Mouse (Mus musculus): Measurements from ENCODE around the gene Tbc1d22a. TPM values are rescaled to one million over a fixed set of nuclear protein-coding genes. Genes with fewer than 3 reads are reported as not detected.
"Not testable (repeated sequence)": the region's sequence is repeated elsewhere in the genome, so short reads cannot be mapped to it uniquely, and the experiment has no call there.

Tbc1d22a gene
- 10 to 100 TPM; 25.7 to 26.0 TPM for total RNA-seq (2021)
- long read RNA-seq, experiment 1, transcript Tbc1d22a-201 (13 exons, 3,229 nt): major isoform, 26 of 33 reads
- long read RNA-seq, experiment 1, partial matches to known transcripts: 6 of 33 reads
- long read RNA-seq, experiment 1, other reads (novel, unspliced or antisense): 1 of 33 reads
- long read RNA-seq, experiment 2, transcript Tbc1d22a-201 (13 exons, 3,229 nt): major isoform, 19 of 22 reads
- long read RNA-seq, experiment 2, partial matches to known transcripts: 0 of 22 reads
- long read RNA-seq, experiment 2, other reads (novel, unspliced or antisense): 3 of 22 reads

DNA sequence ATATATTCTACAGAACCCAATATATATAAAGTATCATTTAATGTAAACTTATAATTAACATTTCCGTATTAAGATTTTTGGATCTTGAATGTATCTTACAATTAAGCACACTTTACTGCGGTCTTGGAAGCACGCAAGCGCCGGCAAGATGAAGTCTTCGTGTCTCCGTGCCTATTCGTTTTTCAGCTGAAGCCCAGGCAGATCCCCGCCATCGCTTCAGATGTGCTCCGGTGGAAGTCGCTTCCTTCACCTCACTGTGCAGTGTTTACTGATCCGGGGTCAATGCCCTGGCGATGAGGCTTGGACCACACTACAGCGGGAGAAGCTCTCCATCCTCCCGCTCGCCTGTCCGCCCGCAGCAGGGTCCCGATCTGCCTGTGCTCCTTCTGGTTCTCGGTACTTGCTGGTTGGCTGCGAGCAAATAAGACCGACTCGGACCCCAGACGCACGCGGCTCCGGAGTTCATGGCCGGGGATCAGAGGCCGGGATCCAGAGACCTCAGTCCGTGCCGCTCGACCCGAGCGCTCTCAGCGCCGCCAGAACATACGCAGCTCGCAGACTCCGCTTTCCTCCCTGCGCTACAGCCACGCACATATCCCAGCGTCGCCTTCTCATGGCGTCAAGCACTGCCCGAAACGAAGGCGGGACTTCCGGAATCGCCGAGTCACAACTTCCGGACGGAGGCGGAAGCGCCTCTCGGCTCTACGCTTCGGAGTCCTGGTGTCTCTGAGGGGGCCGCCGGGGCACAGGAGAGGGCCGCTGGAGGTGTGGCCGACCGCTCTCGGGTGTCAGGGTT is at the start of gene Tbc1d22a:
Tbc1d22a (plus strand) TSS at position 707 of the 796 bp plus-strand sequence.
- DNase-seq: peak; percentile 94 to 97

DNA sequence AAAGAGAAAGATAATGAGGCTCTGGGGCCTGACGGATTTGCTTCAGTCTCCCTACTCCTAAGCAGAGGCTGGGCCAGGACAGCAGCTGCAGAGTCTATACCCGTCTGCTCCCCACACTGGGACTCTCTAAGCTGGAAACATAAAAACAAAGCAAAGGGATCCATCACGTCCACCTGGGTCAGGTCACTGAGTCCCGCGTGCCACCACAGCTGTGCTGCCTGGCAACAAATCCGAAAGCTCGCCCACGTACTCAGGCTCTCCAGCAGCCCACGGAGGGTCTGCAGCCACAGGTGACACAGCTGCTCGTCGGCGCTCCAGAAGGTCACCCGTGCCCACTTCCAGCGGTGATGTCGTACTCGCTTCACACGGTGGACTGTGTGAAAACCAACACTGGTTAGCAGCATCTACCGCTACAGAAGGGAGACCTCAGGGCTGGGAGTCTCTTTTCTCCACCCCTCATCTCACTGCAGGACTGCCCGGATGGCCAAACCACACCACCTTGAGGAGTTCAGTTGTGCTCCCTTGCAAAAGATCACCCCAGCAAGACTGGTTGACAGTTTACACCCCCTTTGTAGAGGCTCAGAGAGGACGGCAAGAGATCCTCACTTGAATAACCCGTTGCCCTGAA is 49.4 kb upstream of the Tbc1d22a start:
- DNase-seq: no peak

DNA sequence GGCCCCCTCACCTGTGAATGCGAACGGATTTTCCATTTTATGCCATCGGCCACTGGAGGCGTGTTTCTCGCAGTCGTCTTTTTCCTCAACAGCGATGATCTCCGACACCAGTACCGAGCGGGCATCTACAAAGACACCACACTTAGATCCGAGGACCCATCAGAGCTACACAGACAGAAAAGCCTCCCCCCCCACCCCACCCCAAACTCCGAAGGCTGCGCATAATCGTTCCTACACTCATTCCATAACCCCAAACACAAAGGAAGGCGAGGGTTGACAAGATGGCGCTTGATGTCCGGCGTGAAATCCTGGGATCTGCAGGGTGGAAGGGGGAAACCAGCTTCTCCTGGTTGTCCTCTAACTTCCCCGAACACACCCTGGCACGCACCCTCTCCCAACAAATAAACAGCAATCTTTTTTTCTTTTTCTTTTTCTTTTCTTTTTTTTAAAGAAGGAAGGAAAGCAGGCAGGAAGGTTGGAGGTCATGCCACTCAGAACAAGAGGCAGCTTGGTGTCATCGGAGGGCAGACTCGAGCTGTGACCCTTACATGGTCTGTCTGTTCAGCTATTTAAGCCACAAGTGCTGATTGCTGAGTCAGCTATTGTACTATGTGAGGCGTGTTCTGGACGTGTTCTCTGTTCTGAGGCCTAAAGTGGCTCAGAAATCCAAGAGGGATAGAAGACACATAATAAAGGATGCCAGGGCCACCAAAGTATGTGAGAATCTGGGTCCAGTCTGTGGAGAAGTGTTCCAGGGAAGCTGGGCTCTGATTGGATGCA is 48.3 kb upstream of the Tbc1d22a start:
- no peak for DNase-seq

DNA sequence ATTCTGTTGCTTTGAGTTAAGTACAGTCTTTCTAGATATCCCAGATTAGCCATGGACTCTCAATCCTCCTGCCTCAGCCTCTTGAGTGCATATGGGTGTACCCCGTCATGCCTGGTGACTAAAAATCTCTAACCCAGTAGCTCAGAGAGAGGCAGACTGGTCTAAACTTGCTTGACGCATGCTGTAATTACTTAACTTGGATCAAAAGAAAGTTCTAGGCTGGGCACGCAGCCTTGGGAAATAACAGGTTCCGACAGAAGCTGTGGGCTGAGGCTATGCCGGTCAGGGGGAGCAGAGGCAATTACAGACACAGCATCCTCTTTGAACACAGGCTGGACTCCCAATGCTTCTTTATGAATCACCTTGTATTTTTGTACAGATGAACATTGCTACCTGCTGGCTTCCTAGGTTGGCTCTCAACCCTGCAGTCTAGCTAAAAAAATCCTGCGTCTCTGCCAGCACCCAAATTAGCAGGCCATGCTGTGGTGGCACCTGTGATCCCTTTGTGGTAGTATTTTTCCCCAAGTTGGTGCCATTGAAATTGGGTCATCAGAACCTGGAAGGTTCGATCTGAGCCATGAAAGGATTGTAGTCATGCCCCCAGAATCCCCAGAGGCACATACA is 47.1 kb upstream of the Tbc1d22a start:
- DNase-seq: no peak

DNA sequence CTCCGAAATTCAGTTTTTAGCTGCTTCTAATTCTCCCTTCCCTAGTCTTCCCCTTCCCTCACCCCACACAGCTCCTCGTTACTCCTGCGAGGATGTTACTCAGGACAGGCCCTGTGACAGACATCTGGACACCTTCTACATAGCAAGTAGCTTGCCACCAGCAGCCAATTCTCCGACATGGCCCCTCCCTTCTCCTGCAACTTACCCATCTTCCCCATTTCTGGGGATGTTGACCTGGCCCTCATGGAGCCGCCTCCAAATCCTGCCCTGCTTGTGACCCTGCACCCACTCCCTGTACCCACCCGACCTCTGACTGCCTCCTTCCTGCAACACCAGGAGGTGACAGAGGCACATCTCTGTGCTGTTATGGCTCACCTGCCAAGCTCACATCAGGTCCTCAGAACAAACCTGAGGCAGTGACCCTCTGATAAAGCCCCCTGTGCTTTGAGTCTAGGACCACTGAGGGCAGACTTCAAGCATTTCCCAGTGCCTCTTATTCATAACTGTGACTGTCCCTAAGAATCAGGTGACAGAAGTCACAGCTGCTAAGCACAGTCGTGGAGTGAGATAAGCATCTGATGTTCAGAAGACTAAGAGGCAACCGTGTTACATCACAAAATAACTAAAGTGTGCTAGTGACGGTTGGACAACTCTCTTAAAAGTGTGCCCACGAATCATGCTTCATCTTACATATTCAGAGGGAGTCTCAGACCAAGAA is 46.3 kb upstream of the Tbc1d22a start:
- DNase-seq: no peak

DNA sequence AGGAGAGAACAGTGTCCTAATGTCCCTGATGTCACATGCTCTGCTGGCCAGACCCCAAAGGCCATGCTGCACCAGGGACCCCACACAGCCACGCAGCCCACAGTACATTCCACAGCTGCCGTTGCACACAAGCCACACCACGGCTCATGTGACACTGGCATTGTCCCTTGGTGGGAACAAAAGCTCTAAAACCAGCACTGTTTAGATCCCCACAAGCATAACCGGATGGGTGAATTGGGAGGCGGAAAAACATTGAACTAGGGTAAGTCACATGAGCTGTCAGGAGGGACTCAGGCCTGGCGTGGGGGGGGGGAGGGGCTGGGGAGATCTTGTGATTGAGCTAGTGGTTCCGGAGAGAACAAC is 45.8 kb upstream of the Tbc1d22a start:
- DNase-seq: peak; percentile 51 to 62

DNA sequence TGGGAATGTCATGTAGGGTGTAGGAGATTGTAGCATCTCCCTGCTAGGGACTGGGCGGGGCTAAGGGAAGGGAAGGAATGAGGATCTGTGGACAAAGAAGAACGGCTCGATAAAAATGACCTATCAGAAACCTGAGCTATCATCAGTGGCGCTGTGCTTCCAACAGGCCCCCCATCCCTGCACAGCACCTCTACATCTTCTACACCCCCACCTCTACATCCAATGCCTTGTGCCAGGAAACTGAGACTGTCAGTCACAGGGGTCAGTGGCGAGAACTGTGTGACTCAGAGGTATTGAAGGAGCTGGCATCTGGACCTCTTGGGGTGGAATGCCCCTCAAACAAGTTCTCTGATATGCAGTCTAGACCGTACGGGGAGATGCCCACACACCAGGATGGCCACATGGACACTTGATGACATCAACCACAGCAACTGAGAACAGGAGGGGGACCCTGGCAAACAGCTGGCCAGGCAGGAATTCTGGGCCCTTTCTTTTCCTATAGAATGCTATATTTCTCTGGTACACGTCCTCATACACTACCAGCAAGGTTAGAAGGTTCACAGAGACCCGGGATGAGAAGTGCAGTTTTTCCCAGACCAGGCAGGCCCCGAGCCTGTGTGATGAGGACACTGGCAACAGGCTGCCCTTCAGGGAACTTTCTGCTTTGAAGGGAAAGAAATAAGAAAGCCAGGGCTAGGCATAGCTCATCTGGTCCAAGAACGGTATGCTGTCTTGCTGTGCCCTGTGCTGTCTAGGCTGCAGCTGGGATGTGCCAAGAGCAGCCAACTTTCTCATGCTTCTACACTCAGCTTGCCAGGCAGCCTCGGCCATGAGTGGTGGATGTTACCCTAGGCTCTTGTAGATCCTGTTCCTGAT is 45.1 kb upstream of the Tbc1d22a start:
- DNase-seq: no peak

DNA sequence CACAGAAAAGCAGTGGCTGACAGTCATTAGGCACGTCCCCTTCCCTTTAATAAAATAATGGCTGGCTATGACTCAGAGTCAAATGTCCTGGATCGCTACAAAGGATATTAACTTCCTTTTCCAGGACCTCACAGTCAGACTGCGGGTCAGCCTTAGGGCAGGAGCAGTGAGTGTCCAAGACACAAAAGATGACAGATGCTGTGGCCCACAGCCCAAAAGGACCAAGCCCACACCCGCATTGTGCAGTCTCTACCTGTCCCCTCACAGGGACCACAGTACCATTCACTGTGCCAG is 44.5 kb upstream of the Tbc1d22a start:
- peak; percentile 55 to 69 for DNase-seq

DNA sequence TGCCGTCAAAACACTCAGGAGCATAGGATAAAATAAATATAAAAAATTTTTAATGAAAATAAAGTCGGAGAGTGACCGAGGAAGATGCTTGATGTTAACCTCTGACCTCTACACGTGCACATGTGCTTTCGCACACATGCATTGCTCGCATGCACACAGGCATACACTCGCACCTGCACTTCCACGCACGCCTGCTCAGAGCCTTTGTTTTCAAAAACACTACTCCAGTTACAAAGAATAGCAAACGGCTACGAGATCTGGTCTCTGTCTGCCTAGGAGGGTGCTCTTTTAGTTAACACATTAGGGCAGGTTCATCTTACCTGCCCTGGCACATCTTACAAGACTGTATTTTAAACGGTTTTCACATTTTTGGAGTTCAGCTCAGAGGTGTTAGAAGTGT is 42.9 kb upstream of the Tbc1d22a start:
- DNase-seq: no peak

DNA sequence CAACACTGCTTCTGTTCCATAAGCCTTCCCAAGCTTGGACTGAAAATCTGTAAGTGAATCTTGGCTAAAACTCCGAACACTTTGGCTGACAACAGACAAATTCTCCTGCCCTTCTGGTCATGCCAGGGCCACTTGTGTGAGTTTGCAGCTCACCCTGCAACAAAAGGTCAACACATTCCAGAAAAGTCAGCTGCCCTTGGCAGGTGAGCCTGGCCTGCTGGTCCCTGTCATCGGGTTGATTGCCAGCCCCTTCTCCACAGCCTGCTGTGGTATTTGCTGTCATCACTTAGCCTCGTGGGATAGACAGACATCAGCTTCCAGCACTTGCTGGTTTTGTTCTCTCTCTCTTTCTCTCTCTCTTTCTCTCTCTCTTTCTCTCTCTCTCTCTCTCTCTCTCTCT is 42.1 kb upstream of the Tbc1d22a start:
- peak; percentile 80 to 87 for DNase-seq

DNA sequence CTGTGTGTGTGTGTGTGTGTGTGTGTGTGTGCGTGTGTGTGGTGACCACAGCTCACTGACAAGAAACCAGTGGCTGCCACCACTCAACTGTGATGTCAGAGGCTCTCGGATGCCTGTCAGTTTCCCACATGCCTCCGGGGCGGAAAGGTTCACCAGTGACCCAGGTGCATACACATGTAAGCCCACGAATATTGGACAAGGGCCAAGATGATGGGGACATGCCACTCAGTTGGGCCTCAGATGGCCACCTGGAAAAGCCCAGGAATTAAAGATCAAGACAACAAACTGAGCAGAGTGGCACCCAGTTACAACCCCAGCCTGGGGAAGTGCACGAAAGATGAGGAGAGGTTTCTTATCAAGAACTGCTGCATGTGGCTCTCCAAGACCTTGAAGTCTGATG is 41.7 kb upstream of the Tbc1d22a start:
- peak in 1 of 2 experiments; percentile 58 for DNase-seq

DNA sequence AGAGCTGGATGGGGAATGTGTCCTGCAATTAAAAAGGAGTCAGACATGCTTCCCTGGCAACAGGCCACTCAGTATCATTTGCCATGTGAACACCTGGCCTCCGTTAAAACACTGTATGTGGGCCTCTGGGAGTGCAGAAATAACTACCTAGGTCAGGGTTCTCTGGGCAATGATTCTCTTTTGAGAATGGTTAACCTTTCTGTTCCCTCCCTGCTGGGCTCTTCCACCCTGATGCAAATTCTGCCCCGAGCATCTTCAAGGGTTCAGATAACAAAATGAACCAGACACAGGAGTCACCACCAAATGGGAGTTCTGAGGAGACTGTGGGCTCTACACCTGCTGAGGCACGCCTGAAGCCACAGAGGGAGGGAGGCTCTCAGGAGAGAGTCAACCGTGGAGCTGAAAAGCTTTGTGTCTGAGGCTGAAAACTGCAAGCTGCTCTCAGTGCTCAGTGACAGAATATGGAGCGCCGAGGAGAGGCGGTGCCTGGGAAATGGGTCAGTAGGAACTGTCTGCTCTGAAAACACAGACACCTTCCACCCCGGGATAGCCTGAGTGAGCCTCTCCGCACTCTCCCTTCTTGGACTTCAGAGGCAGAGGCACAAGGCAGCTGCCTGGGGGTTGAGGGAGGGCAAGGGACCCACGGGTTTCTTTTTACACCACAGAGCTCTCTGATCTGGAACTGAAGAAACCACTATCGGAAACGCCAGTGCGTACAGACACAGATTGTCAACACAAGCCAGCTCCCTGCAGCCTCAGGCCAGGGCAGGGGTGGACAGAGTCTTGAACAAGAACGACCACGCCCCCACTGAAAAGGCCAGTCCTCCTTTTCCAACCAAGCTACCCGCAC is 40.9 kb upstream of the Tbc1d22a start:
- peak; percentile 56 to 62 for DNase-seq

DNA sequence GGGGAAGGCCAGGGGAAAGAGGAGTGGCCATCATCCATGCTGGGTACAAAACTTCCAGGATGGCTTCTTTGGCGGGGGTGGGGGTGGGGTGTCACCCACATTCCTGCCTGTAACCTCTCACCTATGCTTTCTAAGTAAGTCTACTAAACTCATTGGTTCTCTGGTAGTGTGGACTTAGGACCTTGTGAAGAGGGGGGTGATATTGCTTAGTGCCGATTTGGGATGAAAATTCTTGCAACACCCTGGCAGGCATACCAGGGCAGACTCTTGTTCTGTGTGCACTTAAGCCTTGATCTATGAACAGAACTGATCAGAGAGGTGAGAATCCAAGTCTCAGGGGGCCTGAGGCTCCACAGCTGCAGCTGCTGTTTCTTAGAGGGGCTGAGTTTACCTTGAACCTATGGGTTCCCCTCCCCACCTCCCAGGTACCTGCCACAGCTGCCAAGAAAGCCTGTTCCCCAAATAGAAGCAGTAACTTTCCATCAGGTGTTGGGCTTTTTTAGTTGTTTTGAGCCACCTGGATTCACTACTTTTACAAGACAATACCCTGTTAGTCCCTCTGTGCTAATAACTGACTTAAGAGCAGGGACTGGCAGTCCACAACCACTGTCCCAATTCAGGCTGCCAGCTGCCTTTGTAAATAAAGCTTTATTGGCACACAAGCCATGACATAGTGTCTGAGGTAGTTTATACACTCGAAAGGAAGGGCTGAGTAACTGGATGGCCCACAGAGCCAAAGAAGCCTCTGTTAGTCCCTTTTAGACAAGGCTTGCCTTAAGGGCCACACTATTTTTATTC is 38.8 kb upstream of the Tbc1d22a start:
- DNase-seq: no peak

DNA sequence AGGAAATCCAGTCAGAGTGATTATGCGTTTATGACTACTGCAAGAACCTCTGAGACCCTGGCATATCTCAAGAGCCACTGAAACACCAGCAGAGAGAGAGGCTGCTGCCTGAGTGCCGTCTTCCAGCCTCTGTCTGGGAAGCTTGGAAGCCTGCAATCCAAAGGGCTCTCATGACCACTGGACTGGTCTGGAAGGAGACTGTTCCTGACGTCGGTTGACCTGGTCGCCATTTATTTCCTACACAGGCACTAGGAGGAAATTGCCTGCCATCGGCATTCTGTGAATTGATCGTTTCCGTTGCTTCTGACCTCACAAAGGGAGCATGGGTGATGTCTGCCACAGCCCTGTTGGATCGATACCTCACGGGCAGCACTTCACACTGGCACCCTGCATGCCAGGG is 38.1 kb upstream of the Tbc1d22a start:
- DNase-seq: no peak

DNA sequence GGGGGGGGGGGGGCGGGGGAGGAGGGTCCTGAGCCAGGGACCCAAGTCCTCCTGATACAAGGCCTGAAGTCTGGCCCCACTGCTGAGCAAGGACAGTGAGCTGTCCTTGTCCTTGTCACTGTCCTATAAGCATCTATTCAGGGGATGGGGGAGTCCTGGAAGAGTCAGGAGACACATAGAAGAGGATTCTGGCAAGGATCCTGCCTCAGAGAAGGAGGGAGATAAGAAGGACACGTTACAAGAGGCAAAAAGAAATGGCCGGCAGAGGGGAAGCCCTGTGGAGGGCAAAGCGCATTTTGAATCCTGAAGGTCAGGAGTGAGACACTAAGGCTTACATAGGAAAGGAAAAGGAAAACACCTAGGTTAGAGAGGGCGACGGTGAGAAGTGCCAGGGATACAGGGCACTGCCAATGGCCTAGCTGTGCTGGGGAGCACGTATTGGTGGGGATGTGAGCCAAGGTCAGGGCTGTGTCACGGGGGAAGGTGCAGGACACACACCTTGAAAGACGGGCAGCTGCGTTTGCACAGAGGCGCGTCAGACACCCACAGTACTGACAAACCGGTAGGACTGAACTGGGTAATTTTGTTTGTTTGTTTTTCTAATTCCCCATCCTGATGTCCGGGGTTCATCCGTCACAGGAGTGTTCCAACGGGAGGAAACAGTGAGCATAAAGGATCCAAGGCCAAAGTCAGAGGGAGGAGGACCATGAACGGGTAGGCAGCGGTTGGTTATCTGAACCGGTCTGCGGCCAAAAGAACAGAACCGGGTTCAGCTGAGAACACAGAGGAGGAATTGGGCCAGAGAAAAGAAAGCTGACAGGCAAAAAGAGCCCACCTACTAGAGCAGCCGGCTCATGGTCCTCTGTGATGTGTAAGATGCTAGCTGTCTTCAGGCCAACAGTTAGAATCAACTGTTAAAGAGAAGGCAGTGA is 37.2 kb upstream of the Tbc1d22a start:
- peak; percentile 47 to 60 for DNase-seq

DNA sequence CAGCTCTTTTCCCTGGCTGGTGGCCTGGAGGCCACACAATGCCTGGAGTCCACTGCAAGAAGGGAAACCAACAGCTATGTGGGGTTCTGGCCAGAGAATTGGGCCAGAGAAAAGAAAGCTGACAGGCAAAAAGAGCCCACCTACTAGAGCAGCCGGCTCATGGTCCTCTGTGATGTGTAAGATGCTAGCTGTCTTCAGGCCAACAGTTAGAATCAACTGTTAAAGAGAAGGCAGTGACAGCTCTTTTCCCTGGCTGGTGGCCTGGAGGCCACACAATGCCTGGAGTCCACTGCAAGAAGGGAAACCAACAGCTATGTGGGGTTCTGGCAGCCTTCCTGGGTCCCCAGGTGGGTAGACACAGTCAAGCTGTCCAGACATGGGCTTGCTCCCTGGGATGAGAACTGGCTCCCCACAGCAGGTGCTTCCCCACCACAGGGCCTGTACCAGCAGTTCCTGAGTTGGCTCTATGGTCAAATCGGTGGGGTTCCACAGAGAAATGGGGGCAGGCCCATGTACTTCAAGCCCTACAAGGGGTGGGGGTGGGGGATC is 36.5 kb upstream of the Tbc1d22a start:
- not testable (repeated sequence) for DNase-seq

DNA sequence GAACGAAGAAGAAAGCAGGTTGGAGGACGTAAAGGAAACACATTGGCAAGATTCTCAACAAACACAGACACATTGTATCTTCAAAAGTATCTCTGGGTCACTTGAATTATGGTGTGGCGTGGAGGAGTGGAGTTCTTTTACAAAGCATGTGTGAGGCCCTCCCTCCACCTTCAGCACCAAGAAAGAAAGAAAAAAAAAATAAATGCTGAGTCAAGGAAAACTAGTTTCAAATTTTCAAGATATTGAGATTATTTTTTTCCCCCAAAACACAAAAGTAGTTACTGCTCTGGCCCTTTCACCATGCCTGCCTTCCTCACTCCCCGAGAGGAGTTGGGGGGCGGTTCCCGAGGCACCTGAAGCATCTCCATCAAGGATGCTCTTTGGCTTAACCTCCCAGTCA is 35.7 kb upstream of the Tbc1d22a start:
- DNase-seq: no peak

Measured in heart, adult 18-20 months (tissue).